Mouse (Mus musculus) liver, embryonic 14.5 days (tissue): ENCODE measurements around the gene Olfr1037.
"Not testable (repeated sequence)": the region's sequence is repeated elsewhere in the genome, so short reads cannot be mapped to it uniquely, and the experiment has no call there.

Experiments
- CTCF ChIP-seq: IDR thresholded peaks from 2 replicates; pipeline ENCODE4 v1.5.1; 2016; ENCODE audit warnings: antibody characterized with exemption, low read depth, control low read depth
- EP300 ChIP-seq: IDR thresholded peaks from 2 replicates; pipeline ENCODE4 v1.6.1; 2016; ENCODE audit warnings: antibody characterized with exemption, low read depth

DNA sequence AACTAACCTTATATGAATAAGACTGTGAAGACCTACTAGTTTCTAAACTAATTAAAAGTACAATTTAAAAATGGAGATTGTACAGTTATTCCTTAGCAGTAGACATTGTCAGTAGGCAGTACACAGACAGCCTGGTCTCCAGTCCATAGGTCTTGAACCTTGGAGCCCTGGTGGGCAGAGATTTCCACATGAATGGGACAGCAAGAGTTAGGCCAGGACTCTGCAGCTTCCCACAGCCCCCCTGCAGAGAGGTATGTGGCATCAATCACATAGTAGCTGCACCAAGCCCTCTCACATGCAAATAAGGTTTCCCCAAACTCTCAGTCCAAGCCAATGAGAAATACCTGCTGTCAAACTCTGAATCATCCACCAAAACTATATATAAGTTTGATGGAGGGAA, 36.4 kb downstream of the Olfr1037 start:
- TF ChIP-seq CTCF, EP300: not testable (repeated sequence)
